Mouse (Mus musculus): ENCODE results near the gene Oaz1.

The Oaz1 gene

GRCm38 (mm10) chr10:80845732-80846131, 19.3 kb downstream of the Oaz1 start:
- no peak for DNase-seq (ENCODE audit: low spot score in 2 of 2)

- no peak for DNase-seq (ENCODE audit: low spot score in 2 of 2)
Observed at GRCm38 (mm10) chr10:80848571-80848970, 22.1 kb downstream of the Oaz1 start.

- peak; percentile 95 to 97 for DNase-seq (ENCODE audit: low spot score in 2 of 2)
Observed at GRCm38 (mm10) chr10:80854913-80855748, 28.7 kb downstream of the Oaz1 start, which contains the start of the genes Lsm7 and Sppl2b. TSS of gene Lsm7 (minus strand) at chr10:80855209. TSS of gene Sppl2b (plus strand) at chr10:80855275.

- no peak for DNase-seq (ENCODE audit: low spot score in 2 of 2)
Observed at GRCm38 (mm10) chr10:80855749-80856073, 29.3 kb downstream of the Oaz1 start.

- DNase-seq (ENCODE audit: low spot score in 2 of 2), result no peak
Observed at GRCm38 (mm10) chr10:80856267-80856666, 29.8 kb downstream of the Oaz1 start.

GRCm38 (mm10) chr10:80856908-80857307, 30.5 kb downstream of the Oaz1 start:
- DNase-seq (ENCODE audit: low spot score in 2 of 2), result no peak

- no peak for DNase-seq (ENCODE audit: low spot score in 2 of 2)
Observed at GRCm38 (mm10) chr10:80857386-80857785, 30.9 kb downstream of the Oaz1 start.

GRCm38 (mm10) chr10:80857848-80858247, 31.4 kb downstream of the Oaz1 start:
- no peak for DNase-seq (ENCODE audit: low spot score in 2 of 2)

GRCm38 (mm10) chr10:80858350-80858935, 32.0 kb downstream of the Oaz1 start:
- no peak for DNase-seq (ENCODE audit: low spot score in 2 of 2)

GRCm38 (mm10) chr10:80862305-80862704, 35.8 kb downstream of the Oaz1 start:
- DNase-seq (ENCODE audit: low spot score in 2 of 2), result no peak

- no peak for DNase-seq (ENCODE audit: low spot score in 2 of 2)
Observed at GRCm38 (mm10) chr10:80864446-80864845, 38.0 kb downstream of the Oaz1 start.

GRCm38 (mm10) chr10:80870993-80871392, 44.5 kb downstream of the Oaz1 start:
- no peak for DNase-seq (ENCODE audit: low spot score in 2 of 2)

- no peak for DNase-seq (ENCODE audit: low spot score in 2 of 2)
Observed at GRCm38 (mm10) chr10:80871581-80871980, 45.1 kb downstream of the Oaz1 start, which contains the start of gene Tmprss9. TSS of gene Tmprss9 (plus strand) at chr10:80871848.

- DNase-seq (ENCODE audit: low spot score in 2 of 2), result no peak
Observed at GRCm38 (mm10) chr10:80874035-80874434, 47.6 kb downstream of the Oaz1 start.

GRCm38 (mm10) chr10:80876028-80876427, 49.6 kb downstream of the Oaz1 start:
- peak in 1 of 2 experiments; percentile 38 for DNase-seq (ENCODE audit: low spot score in 2 of 2)

GRCm38 (mm10) chr10:80876594-80876993, 50.1 kb downstream of the Oaz1 start:
- no peak for DNase-seq (ENCODE audit: low spot score in 2 of 2)
